Mouse (Mus musculus): ENCODE results near the gene Ppp1r16b. TPM values are rescaled to one million over a fixed set of nuclear protein-coding genes. Genes with fewer than 3 reads are reported as not detected.

The Ppp1r16b gene
- total RNA-seq, 2 experiments from 2014 or later = 17.0 to 20.2 TPM

GRCm38 (mm10) chr2:158667022-158667670, 1.9 kb downstream of the Ppp1r16b start:
- peak; percentile 62 to 67 for DNase-seq
- intact Hi-C loops (cut with DNase I) = loop anchor here (5.0 kb wide), 2 partner anchors 35 to 75 kb away; no protein-coding TSS in a partner anchor

- intact Hi-C loops (cut with DNase I) = loop anchor here (5.0 kb wide), 2 partner anchors 34 to 74 kb away; no protein-coding TSS in a partner anchor
- DNase-seq = peak; percentile 53 to 55
Observed at GRCm38 (mm10) chr2:158667671-158668432, 2.7 kb downstream of the Ppp1r16b start.

- no peak for DNase-seq
- intact Hi-C loops (cut with DNase I) = loop anchor here (5.0 kb wide), 2 partner anchors 34 to 74 kb away; no protein-coding TSS in a partner anchor
Observed at GRCm38 (mm10) chr2:158668433-158669010, 3.3 kb downstream of the Ppp1r16b start.

- intact Hi-C loops (cut with DNase I) = loop anchor here (5.0 kb wide), 2 partner anchors 33 to 73 kb away; no protein-coding TSS in a partner anchor
- DNase-seq = no peak
Observed at GRCm38 (mm10) chr2:158669199-158670195, 4.3 kb downstream of the Ppp1r16b start.

- no peak for DNase-seq
- intact Hi-C loops (cut with DNase I) = no loop called here
Observed at GRCm38 (mm10) chr2:158670571-158670970, 5.4 kb downstream of the Ppp1r16b start.

- peak; percentile 65 to 66 for DNase-seq
- intact Hi-C loops (cut with DNase I) = loop anchor here (2.0 kb wide), 1 partner anchor 14 kb away; no protein-coding TSS in a partner anchor
Observed at GRCm38 (mm10) chr2:158672829-158673228, 7.6 kb downstream of the Ppp1r16b start.

GRCm38 (mm10) chr2:158673493-158673892, 8.3 kb downstream of the Ppp1r16b start:
- intact Hi-C loops (cut with DNase I) = loop anchor here (2.0 kb wide), 1 partner anchor 13 kb away; no protein-coding TSS in a partner anchor

GRCm38 (mm10) chr2:158674131-158674530, 8.9 kb downstream of the Ppp1r16b start:
- intact Hi-C loops (cut with DNase I) = no loop called here
- no peak for DNase-seq

More at GRCm38 (mm10) chr2:158673493-158673892, 8.3 kb downstream of the Ppp1r16b start:
- no peak for DNase-seq

GRCm38 (mm10) chr2:158674759-158675158, 9.6 kb downstream of the Ppp1r16b start:
- no peak for DNase-seq
- intact Hi-C loops (cut with DNase I) = no loop called here

GRCm38 (mm10) chr2:158675161-158675560, 10.0 kb downstream of the Ppp1r16b start:
- intact Hi-C loops (cut with DNase I) = no loop called here
- DNase-seq = no peak

GRCm38 (mm10) chr2:158675907-158676533, 10.8 kb downstream of the Ppp1r16b start:
- no peak for DNase-seq
- intact Hi-C loops (cut with DNase I) = no loop called here

GRCm38 (mm10) chr2:158677946-158678345, 12.7 kb downstream of the Ppp1r16b start:
- intact Hi-C loops (cut with DNase I) = no loop called here
- DNase-seq = no peak

- intact Hi-C loops (cut with DNase I) = no loop called here
- no peak for DNase-seq
Observed at GRCm38 (mm10) chr2:158679091-158679490, 13.9 kb downstream of the Ppp1r16b start.

- no peak for DNase-seq
- intact Hi-C loops (cut with DNase I) = no loop called here
Observed at GRCm38 (mm10) chr2:158680357-158680889, 15.2 kb downstream of the Ppp1r16b start.

GRCm38 (mm10) chr2:158681714-158682113, 16.5 kb downstream of the Ppp1r16b start:
- intact Hi-C loops (cut with DNase I) = no loop called here
- no peak for DNase-seq

GRCm38 (mm10) chr2:158682344-158683037, 17.3 kb downstream of the Ppp1r16b start:
- intact Hi-C loops (cut with DNase I) = no loop called here
- no peak for DNase-seq

GRCm38 (mm10) chr2:158683038-158683413, 17.8 kb downstream of the Ppp1r16b start:
- DNase-seq = no peak
- intact Hi-C loops (cut with DNase I) = no loop called here

- intact Hi-C loops (cut with DNase I) = no loop called here
- DNase-seq = no peak
Observed at GRCm38 (mm10) chr2:158684247-158684843, 19.1 kb downstream of the Ppp1r16b start.

All from heart, postnatal 14 days (tissue).